Mouse (Mus musculus): ENCODE measurements around the gene Olfr43.
A peak's percentile ranks its signal among the peaks of the same experiment; 100 is the strongest.

The Olfr43 gene

DNA sequence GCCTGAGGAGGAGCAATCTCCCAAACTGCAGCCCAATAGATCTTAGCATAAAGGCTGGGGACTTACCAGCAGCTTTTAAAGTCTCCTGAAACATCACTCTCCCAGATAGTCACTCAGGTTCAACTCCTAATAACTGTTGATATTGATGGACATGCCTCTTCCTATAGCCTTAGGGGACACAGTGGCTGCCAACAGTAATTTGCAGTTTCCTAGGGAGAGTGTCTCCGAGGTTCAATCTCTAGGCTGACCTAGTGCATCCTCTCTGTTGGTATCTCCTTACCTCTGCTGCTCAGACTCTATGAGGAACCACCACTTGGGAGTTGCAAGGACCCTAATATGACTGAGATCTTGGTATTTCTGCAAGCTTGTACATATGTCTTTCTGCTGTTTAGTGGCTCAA is at the start of gene Olfr43:
Gene Olfr43, minus strand, starts transcription at position 101 of the 400 bp plus-strand sequence.
- no peak for DNase-seq (ENCODE audit: inconsistent age in 2 of 2, low spot score in 1 of 2)

- no peak for DNase-seq (ENCODE audit: inconsistent age in 2 of 2, low spot score in 1 of 2)
Observed at GRCm38 (mm10) chr11:74259508-74259907, 48.3 kb upstream of the Olfr43 start, which contains the start of gene Olfr406. Olfr406 (plus strand) TSS chr11:74259808.

DNA sequence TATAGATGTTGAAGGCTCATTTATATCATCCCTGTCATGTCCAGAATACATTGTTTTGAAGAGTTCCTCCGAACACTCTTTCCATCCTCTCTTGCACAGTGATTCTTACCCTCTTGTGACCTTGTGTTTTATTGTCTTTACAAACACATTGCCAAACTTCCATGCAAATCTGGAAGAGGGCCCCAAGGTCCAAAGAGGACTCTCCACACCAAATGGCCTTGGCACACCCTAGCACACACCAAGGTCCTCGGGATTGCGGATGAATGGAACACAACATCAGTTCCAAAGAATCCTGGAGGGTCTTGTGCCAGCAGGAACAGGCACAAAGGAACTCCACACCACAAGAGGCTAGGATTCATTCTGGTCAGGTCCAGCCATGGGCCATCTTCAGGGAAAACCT is 30.0 kb upstream of the Olfr43 start:
- peak in 1 of 2 experiments; percentile 56 for DNase-seq (ENCODE audit: inconsistent age in 2 of 2, low spot score in 1 of 2)

DNA sequence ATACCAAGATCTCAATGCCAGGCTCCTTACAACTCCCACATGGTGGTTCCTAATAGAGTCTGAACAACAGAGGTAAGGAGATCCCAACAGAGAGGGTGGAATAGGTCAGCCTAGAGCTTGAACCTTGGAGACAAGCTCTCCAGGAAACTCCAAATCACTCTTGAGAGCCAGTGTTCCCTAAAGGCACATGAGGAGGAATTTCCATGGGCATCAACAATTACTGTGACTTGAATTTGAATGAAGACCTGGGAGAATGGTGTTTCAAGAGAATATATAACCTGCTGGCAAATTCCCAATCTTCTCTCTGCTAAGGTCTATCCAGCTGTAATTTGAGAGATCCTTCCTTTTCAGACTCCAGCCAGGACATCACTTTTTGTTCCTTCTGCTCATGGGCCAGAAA is 25.2 kb downstream of the Olfr43 start, which contains the start of gene Olfr403:
Gene Olfr403, plus strand, starts transcription at position 301 of the 400 bp plus-strand sequence.
- no peak for DNase-seq (ENCODE audit: inconsistent age in 2 of 2, low spot score in 1 of 2)

DNA sequence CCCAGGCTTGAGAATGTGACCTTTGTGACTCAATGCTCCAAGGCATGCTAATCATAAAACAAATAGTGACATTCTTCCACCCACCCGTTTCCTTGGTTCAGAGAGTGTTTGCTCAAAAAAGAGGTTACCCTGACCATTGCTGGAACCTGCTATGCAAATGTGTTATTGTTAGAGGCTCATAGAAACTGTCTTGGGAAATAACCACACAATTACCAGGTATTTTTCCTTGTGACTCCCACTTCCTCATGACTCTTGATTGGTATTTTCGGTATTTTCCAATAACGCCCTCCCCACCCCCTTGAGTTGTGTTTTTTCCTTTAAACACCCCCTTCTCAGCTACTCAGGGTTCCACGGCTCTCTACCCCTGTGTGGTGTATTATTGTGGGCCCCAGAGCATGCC is 27.4 kb downstream of the Olfr43 start:
- DNase-seq (ENCODE audit: inconsistent age in 2 of 2, low spot score in 1 of 2): no peak

GRCm38 (mm10) chr11:74183168-74183567 is 28.0 kb downstream of the Olfr43 start:
- DNase-seq (ENCODE audit: inconsistent age in 2 of 2, low spot score in 1 of 2): no peak

GRCm38 (mm10) chr11:74168771-74169170 is 42.4 kb downstream of the Olfr43 start:
- no peak for DNase-seq (ENCODE audit: inconsistent age in 2 of 2, low spot score in 1 of 2)

Data from adrenal gland, adult (tissue).